Comparison of ENCODE assay signal across 8 mouse cellular contexts in the genomic region with DNA sequence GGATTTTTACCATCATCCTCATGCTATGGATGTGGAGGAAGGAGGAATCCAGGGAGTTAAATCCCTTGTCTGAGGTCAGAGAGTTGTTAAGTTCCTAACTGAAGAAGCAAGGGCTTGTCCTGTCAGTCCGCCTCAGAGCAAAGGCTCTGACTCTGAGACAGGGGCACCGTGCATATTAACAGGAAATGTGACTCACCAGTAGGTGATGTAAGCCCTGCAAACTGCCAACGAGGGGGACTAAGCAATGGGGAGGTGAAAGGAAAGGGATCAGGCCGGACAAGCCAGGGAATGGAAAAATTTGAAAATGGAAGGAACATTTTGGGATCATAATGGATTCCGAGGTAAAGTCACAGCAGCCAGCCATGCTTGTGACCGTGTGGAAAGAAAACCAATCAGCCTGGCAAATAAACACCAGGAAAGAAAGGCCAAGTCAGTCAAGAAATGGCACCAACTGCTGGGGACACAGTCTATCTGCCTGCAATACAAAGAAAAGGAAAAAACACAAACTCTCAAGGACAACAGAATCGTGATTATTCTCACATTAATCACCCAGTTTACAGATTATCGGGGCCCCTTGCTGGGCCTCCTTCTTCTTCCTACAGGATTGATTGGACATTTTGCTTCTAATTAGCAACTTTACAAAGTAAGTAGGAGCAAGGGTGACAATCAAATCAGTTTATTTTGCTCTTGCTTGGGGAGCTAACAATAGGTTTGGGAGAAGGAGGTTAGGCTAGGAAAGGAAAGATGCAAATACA.
A peak's percentile ranks its signal among the peaks of the same experiment; 100 is the strongest.
DNase-seq lines count a peak whose midpoint lies in the region; ATAC-seq and TF ChIP-seq lines count a peak whose summit lies in the region.

No protein-coding gene starts in this region.

- no peak overlapping the region for H3K4me3 ChIP-seq in midbrain, embryonic 11.5 days (ENCODE audit: low read depth, low read length)
- H3K4me3 ChIP-seq in midbrain, postnatal 0 days (ENCODE audit: low read depth, low read length): no peak overlapping the region
- no peak overlapping the region for H3K4me3 ChIP-seq in brown adipose tissue, adult 24 weeks (ENCODE audit: insufficient read depth, low read depth, low read length)
- no peak overlapping the region for H3K4me3 ChIP-seq in heart, embryonic 14.5 days (ENCODE audit: control insufficient read depth in 1 of 2, insufficient read depth in 1 of 2, low read depth in 1 of 2, low read length in 2 of 2)

- H3K4me1 ChIP-seq in midbrain, embryonic 11.5 days (ENCODE audit: control insufficient read depth, insufficient read depth, low read length): peaks cover 11% of the 10 kb centered on the region; the same call in 1 of the 2 replicates
- H3K4me1 ChIP-seq in midbrain, postnatal 0 days (ENCODE audit: insufficient read depth, low read length): no peaks in the 10 kb centered on the region
- H3K4me1 ChIP-seq in brown adipose tissue, adult 24 weeks (ENCODE audit: control insufficient read depth, insufficient read depth, insufficient read length, low read length): peaks cover 19% of the 10 kb centered on the region
- H3K4me1 ChIP-seq in heart, embryonic 14.5 days (ENCODE audit: control insufficient read depth in 2 of 2, insufficient read depth in 2 of 2, low read length in 2 of 2): peaks cover 11 to 17% of the 10 kb centered on the region in 2 experiments

- intact Hi-C loops in left cerebral cortex, postnatal 10 days (cut with DNase I): no loop called here

- no peaks in the 10 kb centered on the region for H3K9me3 ChIP-seq in midbrain, embryonic 11.5 days (ENCODE audit: control insufficient read depth, low read length)
- H3K9me3 ChIP-seq in midbrain, postnatal 0 days (ENCODE audit: low read length): no peaks in the 10 kb centered on the region
- H3K9me3 ChIP-seq in heart, embryonic 14.5 days (ENCODE audit: control insufficient read depth, low read length): no peaks in the 10 kb centered on the region

- WGBS in midbrain, embryonic 11.5 days: 44% methylated on average over 8 of the region's 8 CpGs
- WGBS in midbrain, postnatal 0 days: 48% methylated on average over 8 of the region's 8 CpGs
- 39% methylated on average over 8 of the region's 8 CpGs for WGBS in heart, embryonic 14.5 days

- H3K27me3 ChIP-seq in midbrain, embryonic 11.5 days (ENCODE audit: control insufficient read depth, insufficient read depth, low read length): no peaks in the 10 kb centered on the region
- no peaks in the 10 kb centered on the region for H3K27me3 ChIP-seq in midbrain, postnatal 0 days (ENCODE audit: insufficient read depth, low read length)
- H3K27me3 ChIP-seq in heart, embryonic 14.5 days (ENCODE audit: control insufficient read depth, insufficient read depth, low read length): no peaks in the 10 kb centered on the region

- no peak overlapping the region for H3K9ac ChIP-seq in midbrain, embryonic 11.5 days (ENCODE audit: low read length)
- H3K9ac ChIP-seq in midbrain, postnatal 0 days (replicated peaks; ENCODE audit: low read length, poor library complexity, severe bottlenecking): no peak overlapping the region
- no peak overlapping the region for H3K9ac ChIP-seq in heart, embryonic 14.5 days (ENCODE audit: low read length)

- no peak for TF ChIP-seq CTCF in midbrain, postnatal 0 days (IDR thresholded peaks at IDR 0.05)

- H3K36me3 ChIP-seq in midbrain, embryonic 11.5 days (ENCODE audit: control insufficient read depth, insufficient read depth, low read length): no peaks in the 10 kb centered on the region
- H3K36me3 ChIP-seq in midbrain, postnatal 0 days (ENCODE audit: insufficient read depth, low read length): no peaks in the 10 kb centered on the region
- H3K36me3 ChIP-seq in heart, embryonic 14.5 days (ENCODE audit: control insufficient read depth, insufficient read depth, low read length): no peaks in the 10 kb centered on the region

- H3K4me2 ChIP-seq in midbrain, embryonic 11.5 days: no peak overlapping the region
- no peak overlapping the region for H3K4me2 ChIP-seq in midbrain, postnatal 0 days (ENCODE audit: low read depth, low read length, poor library complexity, severe bottlenecking)
- no peak overlapping the region for H3K4me2 ChIP-seq in heart, embryonic 14.5 days (ENCODE audit: low read length)

- DNase-seq in midbrain, embryonic 11.5 days (ENCODE audit: low spot score, missing footprints): peak; percentile 84
- DNase-seq in midbrain, postnatal 0 days (ENCODE audit: low spot score): no peak
- peak; percentile 31 to 32 for DNase-seq in lung, postnatal 4 days
- no peak for DNase-seq in frontal cortex, adult 2 months (ENCODE audit: extremely low spot score in 1 of 2, low spot score in 1 of 2)
- DNase-seq in left cerebral cortex, postnatal 10 days (ENCODE audit: extremely low spot score in 1 of 2, low spot score in 2 of 2): no peak

- no peak; the same call in 1 of the 2 replicates for ATAC-seq in midbrain, embryonic 11.5 days (ENCODE audit: low FRiP score)
- ATAC-seq in midbrain, postnatal 0 days (ENCODE audit: low FRiP score): no peak
- ATAC-seq in heart, embryonic 14.5 days (ENCODE audit: insufficient number of reproducible peaks, insufficient read depth, low FRiP score, low read depth): no peak
- ATAC-seq in granulocyte monocyte progenitor cell, adult 5-6 weeks (replicated peaks; ENCODE audit: poor library complexity, severe bottlenecking): no peak

- H3K27ac ChIP-seq in midbrain, embryonic 11.5 days (ENCODE audit: low read depth, low read length): no peak overlapping the region
- no peak overlapping the region for H3K27ac ChIP-seq in midbrain, postnatal 0 days (ENCODE audit: low read depth, low read length)
- H3K27ac ChIP-seq in brown adipose tissue, adult 24 weeks (replicated peaks; ENCODE audit: low read depth, low read length): peak overlapping the region; percentile 72
- peak overlapping the region; percentile 12 to 38; a peak in 2 of 4 replicates for H3K27ac ChIP-seq in heart, embryonic 14.5 days (replicated peaks in 1 of 2; ENCODE audit: control insufficient read depth in 1 of 2, insufficient read depth in 1 of 2, low read depth in 2 of 2, low read length in 2 of 2)

Comparison
In these comparisons a context has a peak if more than half of its experiments do, and no peak if none do; other contexts are left out.
1. DNase-seq: peak in midbrain, embryonic 11.5 days (single experiment) and lung, postnatal 4 days (2 of 2); none in midbrain, postnatal 0 days (single experiment), frontal cortex, adult 2 months (0 of 2) and left cerebral cortex, postnatal 10 days (0 of 2).
2. H3K27ac ChIP-seq: peak in brown adipose tissue, adult 24 weeks (single experiment) and heart, embryonic 14.5 days (2 of 2); none in midbrain, embryonic 11.5 days (single experiment) and midbrain, postnatal 0 days (single experiment).